Mouse (Mus musculus) embryonic fibroblast, embryonic 13.5 days (primary cell): ENCODE results near the gene Kitl. TPM values are rescaled to one million over a fixed set of nuclear protein-coding genes. Genes with fewer than 3 reads are reported as not detected.

ENCODE experiments used
- H3K27ac ChIP-seq: 2 replicates; pipeline ENCODE4 v1.5.1; 2012; ENCODE audit warnings: low read length, control low read depth, inconsistent platforms; ENCODE audit not compliant: insufficient read depth
- H3K4me1 ChIP-seq: 2 replicates; pipeline ENCODE4 v1.6.1; 2011; ENCODE audit warnings: low read length; ENCODE audit not compliant: control insufficient read depth, insufficient read depth
- H3K4me3 ChIP-seq: 2 replicates; pipeline ENCODE4 v1.5.1; 2011; ENCODE audit warnings: mild to moderate bottlenecking, control low read depth, low read length; ENCODE audit not compliant: insufficient read depth
- CTCF ChIP-seq: IDR thresholded peaks from 2 replicates; pipeline ENCODE4 v1.5.1; 2011; ENCODE audit warnings: mild to moderate bottlenecking, control low read depth, low read length, moderate library complexity, borderline replicate concordance; ENCODE audit not compliant: insufficient read depth
- POLR2A ChIP-seq: IDR thresholded peaks from 2 replicates; pipeline ENCODE4 v1.6.1; 2011; ENCODE audit warnings: low read depth, mild to moderate bottlenecking, control low read depth, low read length, moderate library complexity
- polyA plus RNA-seq: library from polyadenylated mRNA; stranded (reverse); fragments of >200 nt; gene quantifications from 2 replicates; pipeline ENCODE4 v1.2.4, GENCODE M21; 2011; ENCODE audit warnings: low read depth; ENCODE audit not compliant: missing spikeins, insufficient read length

Kitl gene
- polyA plus RNA-seq, 1 experiment: 12.2 TPM

GRCm38 (mm10) chr10:100025665-100026064, 10.2 kb downstream of the Kitl start:
- Histone ChIP-seq H3K4me3 (no peak overlapping the region), H3K4me1 (no peaks in the 10 kb centered on the region), H3K27ac (no peak overlapping the region)
- no peak for TF ChIP-seq POLR2A
- no peak for TF ChIP-seq CTCF

- no peaks in the 10 kb centered on the region for H3K4me1 ChIP-seq
- no peak overlapping the region for H3K27ac ChIP-seq
- no peak overlapping the region for H3K4me3 ChIP-seq
- TF ChIP-seq CTCF: no peak
Observed at GRCm38 (mm10) chr10:100026778-100027177, 11.3 kb downstream of the Kitl start.

DNA sequence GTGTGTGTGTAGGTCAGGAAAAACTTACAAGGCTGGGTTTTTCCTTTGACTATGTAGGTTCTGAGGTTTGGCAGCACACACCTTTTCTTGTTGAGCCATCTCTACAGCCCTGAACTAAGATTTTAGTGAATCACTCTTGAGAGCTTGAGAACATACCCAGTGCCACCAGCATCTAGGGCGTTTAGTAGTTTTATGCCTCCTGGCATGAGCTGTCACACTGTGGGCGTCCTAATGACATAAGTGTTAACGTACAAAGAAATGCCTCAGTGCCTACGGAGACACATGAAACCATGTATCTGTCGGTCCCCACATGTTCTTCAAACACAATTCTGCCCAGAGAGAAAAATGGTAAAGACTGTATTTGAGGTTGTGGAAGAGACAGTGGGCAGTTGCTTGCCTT, 15.0 kb downstream of the Kitl start:
- TF ChIP-seq POLR2A: no peak
- no peak for TF ChIP-seq CTCF
- Histone ChIP-seq H3K4me1 (0 out of 2 replicates have a peak, but pooled peaks cover 2% of the 10 kb centered on the region), H3K4me3 (no peak overlapping the region), H3K27ac (no peak overlapping the region)

DNA sequence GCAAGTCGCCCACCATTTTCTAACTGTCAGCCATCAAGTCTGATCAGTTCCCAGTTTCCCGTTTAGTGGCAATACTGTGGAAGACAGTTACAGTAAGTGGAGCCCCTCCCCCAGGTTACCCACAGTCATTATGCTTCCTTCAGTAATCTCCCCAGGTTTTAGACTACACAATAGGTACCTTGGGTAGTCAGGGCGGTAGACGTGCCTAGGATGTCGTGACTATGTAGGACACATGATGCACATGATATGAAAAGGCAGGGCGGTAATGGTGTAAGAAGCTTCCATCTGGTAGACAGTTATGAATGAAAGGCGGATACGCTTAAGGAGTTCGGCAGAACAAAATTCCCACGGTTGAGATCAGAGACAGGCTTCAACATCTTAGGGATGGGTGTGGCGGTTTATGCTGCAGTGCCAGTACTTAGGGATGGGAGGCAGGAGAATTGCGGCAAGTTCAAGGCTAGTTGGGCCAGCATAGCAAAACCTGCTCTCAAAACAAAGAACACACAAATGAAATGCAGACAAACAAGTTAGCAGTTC, 15.6 kb downstream of the Kitl start:
- no peak for TF ChIP-seq POLR2A
- TF ChIP-seq CTCF: no peak
- no peak overlapping the region for H3K27ac ChIP-seq
- H3K4me3 ChIP-seq: no peak overlapping the region
- 0 out of 2 replicates have a peak, but pooled peaks cover 2% of the 10 kb centered on the region for H3K4me1 ChIP-seq

DNA sequence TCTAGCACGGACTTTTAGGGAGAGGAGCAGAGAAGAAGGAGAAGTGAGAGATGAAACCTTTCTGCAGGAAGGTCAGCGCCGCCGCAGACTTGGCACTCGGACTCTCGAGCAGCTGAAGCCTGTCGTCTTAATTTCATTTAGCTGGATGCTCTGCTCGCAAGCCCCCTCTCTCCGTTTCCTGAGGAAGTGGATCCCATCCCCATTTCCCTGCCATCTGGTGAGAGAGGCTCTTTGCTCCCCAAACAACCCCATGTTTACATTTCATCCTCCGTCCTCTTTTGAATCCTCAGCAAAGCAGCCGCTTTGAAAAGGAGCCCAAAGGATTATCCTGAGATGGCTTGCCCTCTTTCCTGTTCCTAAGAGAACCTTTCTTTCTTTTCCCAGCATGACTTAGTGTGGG, 16.2 kb downstream of the Kitl start:
- Histone ChIP-seq H3K4me3 (no peak overlapping the region), H3K4me1 (0 out of 2 replicates have a peak, but pooled peaks cover 2% of the 10 kb centered on the region), H3K27ac (no peak overlapping the region)
- TF ChIP-seq POLR2A (no peak), CTCF (no peak)

DNA sequence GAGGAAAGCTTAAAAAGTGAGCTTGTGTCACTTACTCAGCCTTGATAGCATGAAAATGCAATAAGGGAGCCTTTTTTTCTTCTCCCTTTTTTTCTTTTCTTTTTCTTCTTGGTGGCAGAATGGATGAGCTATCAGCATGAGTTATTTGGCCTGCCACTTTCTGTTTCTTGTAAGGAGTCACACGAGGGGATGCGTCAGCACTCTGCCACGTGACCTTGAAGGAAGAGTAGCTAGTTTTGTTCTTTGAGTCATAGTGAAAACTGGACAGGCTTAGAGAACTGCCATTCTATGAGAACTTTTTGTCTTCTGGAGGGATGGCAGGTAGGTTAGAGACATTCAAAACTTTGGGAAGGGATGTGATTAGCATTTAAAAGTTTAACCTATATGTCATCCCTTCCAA, 17.1 kb downstream of the Kitl start:
- Histone ChIP-seq H3K4me3 (no peak overlapping the region), H3K4me1 (0 out of 2 replicates have a peak, but pooled peaks cover 2% of the 10 kb centered on the region), H3K27ac (peak overlapping the region; percentile 34)
- TF ChIP-seq CTCF (no peak), POLR2A (no peak)

DNA sequence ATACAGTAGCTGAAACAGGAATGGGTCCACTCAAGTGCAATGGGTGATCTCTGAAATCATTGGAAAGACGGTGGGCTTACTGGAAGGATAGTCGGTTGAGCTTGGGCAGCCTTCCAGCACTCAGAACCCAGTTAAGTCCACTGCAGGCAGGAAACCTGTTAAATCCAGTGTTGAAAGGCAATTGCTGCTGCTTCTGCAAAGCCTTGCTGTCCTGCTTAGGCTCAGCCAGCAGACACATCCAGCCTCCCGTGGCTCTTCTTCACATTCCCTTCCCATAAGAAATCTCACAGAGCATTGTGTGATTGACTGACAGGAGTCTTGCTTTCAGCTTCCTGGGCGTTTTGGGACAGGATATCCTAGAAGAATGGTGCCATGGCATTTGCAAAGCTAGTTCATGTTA, 20.6 kb downstream of the Kitl start:
- Histone ChIP-seq H3K4me1 (0 out of 2 replicates have a peak, but pooled peaks cover 2% of the 10 kb centered on the region), H3K27ac (no peak overlapping the region), H3K4me3 (no peak overlapping the region)
- no peak for TF ChIP-seq CTCF
- TF ChIP-seq POLR2A: no peak

DNA sequence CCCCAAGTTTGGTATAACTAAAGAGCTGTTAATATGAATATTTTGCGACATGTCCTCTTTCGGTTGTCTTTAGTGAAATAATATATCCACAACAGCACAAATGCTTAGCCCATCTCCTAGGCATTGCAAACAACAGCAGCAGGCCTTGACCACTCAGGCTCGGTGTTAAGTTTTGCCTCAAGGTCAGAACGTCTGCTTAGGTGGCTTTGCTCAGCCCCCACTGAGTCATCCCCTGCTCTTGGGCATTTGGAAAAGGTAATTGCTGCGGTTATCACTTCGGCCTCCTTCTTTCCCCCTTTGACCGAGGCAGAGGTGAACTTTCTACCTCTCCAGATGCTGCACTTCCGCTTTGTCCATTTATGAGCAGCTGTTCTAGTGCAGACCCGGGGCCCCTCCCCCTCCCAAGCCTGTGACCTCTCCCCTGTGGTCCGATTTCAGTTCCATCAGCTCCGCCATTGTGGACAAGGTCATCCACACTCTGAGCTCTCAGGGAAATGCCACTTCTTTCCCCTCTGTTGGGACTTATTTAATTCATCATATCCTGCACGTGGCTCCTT, 23.0 kb downstream of the Kitl start:
- no peak overlapping the region for H3K27ac ChIP-seq
- TF ChIP-seq POLR2A (no peak), CTCF (no peak)
- no peak overlapping the region for H3K4me3 ChIP-seq
- H3K4me1 ChIP-seq: no peaks in the 10 kb centered on the region

- Histone ChIP-seq H3K27ac (no peak overlapping the region), H3K4me1 (no peaks in the 10 kb centered on the region), H3K4me3 (no peak overlapping the region)
- TF ChIP-seq CTCF: no peak
- no peak for TF ChIP-seq POLR2A
Observed at GRCm38 (mm10) chr10:100038994-100039393, 23.6 kb downstream of the Kitl start.

DNA sequence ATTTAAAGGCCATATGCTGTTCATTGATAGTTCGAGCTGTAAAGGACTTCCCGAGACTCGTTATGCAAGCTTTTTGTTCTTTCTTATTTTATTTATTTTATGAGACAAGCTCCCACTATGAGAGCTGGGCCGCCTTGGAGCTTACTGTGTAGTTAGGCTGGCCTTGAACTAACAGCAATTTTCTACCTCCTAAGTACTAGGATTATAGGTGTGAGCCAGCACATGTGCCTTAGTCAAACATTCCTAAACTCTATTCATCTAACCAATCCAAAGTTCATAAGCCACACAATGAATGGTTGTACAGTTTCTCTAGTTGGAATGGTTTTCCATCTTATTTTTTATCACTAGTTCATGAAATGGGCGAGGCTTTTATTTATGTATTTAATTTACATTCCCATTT, 28.3 kb downstream of the Kitl start:
- Histone ChIP-seq H3K27ac (no peak overlapping the region), H3K4me1 (no peaks in the 10 kb centered on the region), H3K4me3 (no peak overlapping the region)
- no peak for TF ChIP-seq POLR2A
- TF ChIP-seq CTCF: no peak

- Histone ChIP-seq H3K4me1 (no peaks in the 10 kb centered on the region), H3K4me3 (no peak overlapping the region), H3K27ac (no peak overlapping the region)
- TF ChIP-seq POLR2A (no peak), CTCF (no peak)
Observed at GRCm38 (mm10) chr10:100044153-100044552, 28.7 kb downstream of the Kitl start.
